Mouse (Mus musculus): Measurements from ENCODE around the gene Ipcef1.

Gene Ipcef1

DNA sequence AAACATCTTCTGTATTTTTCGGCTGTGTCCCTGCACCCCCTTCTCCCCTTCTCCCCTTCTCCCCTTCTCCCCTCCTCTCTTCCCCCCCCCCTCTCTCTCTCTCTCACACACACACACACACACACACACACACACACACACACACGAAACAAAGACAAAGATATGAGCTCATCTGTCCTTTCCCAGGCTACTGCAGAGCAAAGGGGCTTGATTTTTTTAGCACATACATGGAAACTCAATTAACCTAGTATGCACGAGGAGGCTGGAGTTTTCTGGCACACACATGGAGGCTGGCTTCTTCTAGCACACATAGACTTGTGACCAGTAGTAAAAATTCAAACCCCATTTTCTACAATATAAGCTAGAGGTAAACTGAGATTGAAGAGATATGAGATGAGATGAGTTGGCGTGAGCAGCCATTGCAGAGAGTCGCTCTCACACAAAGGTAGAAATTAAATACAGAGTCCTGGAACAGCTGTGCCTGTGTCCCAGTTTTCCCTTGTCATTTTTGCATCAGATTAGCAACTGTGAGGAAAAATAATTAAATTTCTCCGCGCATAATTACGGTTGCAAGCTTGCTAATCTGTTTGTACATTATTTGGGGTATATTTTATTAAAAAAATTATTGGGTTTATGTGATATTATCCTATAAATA, 84.6 kb downstream of the Ipcef1 start:
- DNase-seq (ENCODE audit: low spot score in 2 of 2), result no peak

DNA sequence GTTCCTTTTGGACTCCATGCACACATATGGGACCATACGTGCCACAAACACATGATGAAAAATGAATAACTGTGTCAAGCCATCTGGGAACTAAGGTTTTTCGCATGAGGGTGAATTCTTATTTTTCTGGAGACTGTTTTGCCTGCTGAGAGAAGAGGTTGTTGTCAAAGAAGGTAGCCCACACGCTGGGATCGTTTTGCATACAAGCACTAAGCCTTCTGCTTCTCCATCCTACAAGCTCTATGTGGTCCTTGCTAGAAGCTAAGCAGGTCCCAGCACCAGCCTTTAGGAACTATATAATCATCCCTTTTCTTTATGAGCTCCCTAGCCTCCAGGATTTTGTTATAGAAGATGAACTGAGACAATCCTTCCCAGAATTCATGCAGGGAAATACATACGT, 93.5 kb downstream of the Ipcef1 start:
- DNase-seq (ENCODE audit: low spot score in 2 of 2), result no peak

DNA sequence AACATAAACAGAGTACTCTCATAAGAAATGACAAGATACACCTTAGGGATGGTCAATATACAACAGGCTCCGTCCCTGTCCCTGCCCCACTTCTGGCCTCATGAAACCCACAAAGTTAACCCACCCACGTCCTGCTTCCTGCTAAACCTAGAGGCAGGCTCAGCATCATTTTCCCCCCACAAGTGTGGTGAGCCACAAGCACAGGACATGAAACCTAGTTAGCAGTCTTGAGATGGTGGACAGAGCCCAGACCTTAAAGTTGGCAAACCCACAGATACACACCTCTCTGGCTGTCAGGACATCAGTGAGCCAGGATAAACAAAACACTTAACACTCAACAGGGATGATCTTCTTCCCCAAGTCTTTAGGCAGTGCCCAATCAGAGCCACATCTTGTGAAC, 95.9 kb downstream of the Ipcef1 start:
- DNase-seq (ENCODE audit: low spot score in 2 of 2), result peak in 1 of 2 experiments; percentile 10

DNA sequence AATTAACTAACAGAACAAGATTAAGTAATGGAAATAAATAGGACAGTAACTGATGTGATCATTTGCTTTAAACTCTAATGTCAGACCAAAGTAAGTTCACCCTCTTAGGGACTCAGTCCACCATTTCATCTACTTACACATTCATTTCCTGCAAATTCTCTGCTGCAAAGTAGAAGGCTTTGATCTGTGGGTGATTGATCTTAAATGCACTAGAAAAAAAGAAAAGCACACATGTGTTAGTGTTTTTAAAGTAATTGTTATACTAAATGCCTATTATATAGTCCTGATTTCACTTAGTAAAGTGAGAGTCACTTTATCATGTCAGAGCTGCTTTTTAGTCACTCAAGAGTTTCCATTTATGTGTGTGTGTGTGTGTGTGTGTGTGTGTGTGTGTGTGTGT, 97.7 kb downstream of the Ipcef1 start:
- no peak for DNase-seq (ENCODE audit: low spot score in 2 of 2)

DNA sequence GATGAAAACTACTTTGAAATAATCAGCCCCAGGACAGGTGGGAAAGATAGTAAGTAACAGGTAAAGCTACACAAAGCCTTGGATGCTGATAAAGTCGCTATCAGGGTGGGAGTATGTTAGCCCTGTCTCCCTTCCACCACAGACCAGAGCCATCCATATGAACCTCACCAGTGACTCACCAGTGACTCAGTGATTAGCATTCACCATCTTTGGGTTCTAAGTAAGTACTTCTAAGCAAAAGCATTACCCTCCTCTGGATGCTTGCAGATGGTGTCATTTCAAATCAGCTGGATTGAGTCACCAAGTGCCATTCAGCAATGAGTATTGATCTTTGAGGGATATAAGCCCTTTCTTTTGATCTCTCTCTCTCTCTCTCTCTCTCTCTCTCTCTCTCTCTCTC, 99.2 kb downstream of the Ipcef1 start:
- no peak for DNase-seq (ENCODE audit: low spot score in 2 of 2)

DNA sequence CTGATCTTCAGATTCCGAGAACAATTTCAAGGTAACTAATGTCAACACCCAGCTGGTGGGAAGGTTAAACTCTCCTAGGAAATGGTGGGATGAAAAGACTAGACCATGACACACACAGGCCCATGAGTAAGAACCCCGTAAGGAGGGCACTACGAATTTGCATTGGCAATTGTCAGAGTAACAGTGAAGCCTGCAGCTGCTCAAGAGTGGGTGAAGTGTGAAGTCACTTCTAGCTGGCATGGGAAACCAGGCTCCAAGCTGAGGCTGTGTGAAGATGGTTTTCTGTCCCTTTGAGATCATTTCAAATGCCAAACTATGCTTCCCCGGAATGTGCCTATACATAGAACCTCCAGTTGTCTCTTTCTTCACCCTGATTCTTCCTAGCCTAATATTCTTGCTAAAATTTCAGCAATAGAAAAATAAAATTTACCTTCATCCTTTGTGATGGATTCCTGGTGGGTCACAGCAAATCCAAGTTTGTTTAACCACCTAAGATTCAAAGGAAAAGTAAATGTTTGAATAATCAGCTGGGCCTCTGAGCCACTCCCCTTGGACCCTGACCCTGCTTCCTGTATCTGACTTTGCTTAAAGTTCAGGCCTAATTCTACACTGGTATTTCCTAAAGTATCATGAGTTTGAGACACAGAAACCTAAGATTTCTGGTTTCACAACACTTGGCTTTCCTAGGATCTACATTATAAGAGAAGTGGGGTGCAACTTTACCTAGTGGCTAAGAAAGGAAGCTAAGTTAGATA, 115.4 kb downstream of the Ipcef1 start:
- no peak for DNase-seq (ENCODE audit: low spot score in 2 of 2)

DNA sequence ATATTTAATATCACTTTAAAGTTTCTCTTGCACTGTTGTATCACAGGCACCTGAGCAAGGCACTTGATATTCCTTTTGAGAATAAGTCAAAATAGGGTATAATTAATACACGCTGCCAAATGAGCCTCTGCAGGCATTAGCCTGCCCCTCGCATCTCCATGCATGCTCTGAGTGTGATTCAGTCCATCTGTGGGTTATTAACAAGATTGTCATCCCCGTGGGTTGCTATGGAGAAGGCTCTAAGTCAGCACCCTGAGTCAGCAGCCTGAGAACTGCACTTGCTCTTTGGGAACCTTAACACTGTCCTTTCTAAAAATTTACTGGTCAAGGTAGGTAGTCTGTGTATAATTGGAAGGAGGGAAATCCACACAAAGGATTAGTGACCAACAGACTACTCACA, 117.5 kb downstream of the Ipcef1 start:
- no peak for DNase-seq (ENCODE audit: low spot score in 2 of 2)

DNA sequence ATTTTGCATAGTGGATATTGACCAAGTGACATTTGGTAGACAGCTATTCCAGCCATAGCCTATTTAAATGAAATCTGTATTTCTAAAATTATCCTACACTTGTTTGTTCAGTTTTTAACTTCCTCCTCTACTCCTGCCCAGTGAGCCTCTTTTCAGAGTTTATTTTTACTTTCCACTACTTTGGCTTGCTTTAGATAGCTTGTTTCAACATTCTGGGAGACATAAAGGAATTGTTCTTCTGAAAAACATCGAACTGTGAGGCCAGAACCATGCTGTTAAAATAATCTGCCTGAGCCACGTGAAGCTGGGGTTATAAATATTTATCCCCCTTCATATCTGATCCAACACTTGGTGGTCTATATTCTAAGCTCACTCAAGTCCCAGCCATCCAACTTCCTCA, 121.4 kb downstream of the Ipcef1 start:
- DNase-seq (ENCODE audit: low spot score in 2 of 2), result no peak

DNA sequence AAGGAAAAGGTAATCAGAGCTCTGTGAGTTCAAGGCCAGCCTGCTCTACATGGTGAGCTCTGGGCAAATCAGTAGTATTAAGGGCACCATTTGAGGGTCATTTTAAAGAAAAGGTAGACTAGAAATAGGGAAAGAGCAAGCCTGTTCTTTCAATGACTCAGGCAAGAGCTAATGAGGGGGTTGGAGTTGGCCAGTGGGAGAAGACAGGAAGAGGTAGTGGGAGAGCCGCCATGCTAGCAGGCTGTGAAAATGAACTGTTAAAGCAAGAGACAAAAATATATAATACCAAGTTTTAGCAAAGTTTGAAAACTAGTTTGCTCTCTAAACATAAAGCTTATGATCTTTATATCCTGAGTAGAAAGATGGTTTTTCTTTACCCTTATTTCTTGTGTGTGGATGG, 121.9 kb downstream of the Ipcef1 start:
- no peak for DNase-seq (ENCODE audit: low spot score in 2 of 2)

DNA sequence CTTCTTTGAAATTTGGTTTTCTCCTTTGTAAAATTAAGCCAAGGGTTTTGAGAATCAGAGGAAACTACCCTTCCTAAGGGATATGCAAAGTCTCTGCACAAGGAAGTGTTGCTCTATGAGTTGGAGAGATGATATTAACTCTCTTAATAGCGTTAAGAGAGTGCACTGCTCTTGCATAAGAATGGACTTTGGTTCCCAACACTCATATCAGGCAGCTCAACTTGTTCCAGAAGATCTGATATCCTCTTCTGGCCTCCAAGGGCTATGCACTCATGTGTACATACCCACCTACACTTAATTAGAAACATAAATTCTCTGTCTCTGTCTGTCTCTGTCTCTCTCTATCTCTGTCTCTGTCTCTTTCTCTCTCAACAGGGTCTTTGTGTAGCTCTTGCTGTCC, 123.4 kb downstream of the Ipcef1 start:
- no peak for DNase-seq (ENCODE audit: low spot score in 2 of 2)

DNA sequence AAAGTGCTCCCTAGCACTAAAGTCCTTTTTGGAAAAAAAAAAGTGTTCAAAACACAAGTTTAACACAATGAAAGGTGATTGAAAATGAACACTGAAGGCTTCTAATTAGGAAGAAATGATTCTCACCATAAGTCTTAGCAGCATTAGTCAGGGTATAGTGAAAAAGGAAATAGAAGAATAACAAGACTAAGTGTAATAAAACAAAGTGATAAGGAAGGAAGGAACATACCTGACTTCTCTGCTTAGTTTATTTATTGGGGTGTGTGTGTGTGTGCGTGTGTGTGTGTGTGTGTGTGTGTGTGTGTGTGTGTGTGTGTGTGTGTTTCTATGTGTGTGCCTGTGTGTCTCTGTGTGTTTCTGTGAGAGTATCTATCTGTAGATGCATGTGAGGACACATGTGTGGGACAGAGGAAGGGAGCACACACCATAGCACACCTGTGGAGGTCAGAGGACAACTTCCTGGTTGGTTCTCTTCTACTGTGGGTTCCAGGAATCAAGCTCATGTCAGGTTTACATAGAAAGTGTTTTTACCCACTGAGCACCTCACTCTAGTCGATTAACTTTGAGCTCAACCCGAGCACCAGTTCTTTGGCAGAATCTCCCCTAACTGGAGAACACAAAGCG, 124.6 kb downstream of the Ipcef1 start:
- no peak for DNase-seq (ENCODE audit: low spot score in 2 of 2)

DNA sequence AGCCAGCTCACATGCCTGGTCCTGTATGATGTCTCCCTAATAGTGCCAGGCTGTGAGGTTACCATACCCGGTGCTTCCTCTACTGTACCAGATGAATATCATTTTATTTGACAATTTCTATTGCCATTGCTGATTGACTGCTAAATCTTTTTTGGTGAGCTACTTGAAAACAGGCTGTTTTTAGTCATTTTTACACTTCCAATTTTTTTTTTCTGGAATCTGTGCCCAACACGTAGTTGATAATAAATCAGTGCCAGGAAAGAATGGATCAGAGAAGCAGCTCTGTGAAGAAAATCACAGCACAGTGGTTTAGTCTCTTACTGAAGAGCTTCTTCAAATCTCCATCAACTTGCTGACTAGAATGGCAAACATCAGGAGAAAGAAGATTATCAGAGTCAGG, 125.6 kb downstream of the Ipcef1 start:
- DNase-seq (ENCODE audit: low spot score in 2 of 2), result no peak

DNA sequence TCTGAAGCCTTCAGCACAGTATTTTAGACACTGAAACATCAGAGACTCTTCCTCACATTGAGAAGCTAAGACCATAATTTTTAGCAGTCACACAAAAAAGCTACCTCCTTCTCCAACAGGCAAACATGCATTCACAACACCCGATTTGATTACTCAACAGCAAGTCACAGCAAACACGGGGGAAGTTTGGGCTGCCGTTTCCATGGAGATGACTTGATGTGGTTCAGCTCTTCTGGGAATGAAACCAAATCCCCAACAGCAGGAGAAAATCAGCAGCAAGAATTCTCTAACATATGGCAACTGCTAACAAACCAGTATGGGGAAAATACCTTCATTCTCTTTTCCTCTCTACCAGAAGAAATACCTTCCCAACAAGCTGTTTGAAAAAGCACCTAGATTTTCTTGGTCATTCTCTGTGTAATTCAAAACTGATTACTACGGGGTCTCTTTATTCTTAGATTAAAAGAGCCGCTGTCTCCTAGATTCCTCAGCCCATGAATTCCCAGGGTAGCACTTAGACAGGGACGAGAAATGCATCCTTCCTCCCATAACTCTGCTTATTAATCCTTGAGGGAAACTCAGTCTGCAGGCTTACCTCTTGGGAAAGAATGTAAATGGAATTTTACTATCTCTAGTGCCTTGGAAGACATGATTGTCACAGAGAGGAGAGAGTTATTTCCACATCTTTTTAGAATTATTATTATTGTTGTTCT, 135.6 kb downstream of the Ipcef1 start:
- DNase-seq (ENCODE audit: low spot score in 2 of 2), result no peak

DNA sequence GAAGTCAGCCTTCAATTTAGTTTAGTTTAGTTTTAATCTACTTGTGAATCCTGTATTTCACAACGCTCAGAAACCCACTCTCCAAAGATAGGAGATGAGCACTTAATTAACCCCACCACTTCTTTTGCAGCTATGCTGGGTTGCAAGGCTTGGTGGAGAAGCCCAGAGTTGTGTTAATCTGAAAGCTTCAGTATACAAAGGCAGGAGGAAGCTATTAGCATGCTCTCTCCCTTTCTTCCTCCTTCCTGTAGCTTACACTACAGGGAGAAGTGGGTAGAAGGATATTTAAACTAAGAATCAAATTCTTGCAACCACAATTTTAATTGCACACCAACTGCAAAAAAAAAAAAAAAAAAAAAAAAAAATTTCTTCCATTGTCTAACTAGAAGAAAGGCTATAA, 136.3 kb downstream of the Ipcef1 start:
- no peak for DNase-seq (ENCODE audit: low spot score in 2 of 2)

DNA sequence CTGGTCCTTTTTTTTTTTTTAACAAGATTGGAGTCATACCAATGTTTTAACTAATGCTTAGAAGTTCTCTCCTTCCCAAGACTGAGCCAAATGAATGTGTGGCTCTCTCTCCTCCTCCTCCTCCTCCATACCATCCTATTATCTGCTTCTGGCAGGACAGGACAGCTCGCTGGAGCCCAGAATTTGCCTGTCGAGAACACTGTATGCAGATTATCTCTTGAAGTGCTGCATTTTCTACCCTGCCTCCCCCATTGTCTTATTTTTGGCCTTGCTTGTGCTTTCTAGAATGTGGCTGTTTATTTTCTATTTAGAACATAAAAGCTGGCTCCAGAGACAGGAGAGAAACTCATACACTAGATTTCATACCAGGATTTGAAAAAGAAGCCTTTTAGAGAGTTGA, 142.5 kb downstream of the Ipcef1 start:
- DNase-seq (ENCODE audit: low spot score in 2 of 2), result no peak

DNA sequence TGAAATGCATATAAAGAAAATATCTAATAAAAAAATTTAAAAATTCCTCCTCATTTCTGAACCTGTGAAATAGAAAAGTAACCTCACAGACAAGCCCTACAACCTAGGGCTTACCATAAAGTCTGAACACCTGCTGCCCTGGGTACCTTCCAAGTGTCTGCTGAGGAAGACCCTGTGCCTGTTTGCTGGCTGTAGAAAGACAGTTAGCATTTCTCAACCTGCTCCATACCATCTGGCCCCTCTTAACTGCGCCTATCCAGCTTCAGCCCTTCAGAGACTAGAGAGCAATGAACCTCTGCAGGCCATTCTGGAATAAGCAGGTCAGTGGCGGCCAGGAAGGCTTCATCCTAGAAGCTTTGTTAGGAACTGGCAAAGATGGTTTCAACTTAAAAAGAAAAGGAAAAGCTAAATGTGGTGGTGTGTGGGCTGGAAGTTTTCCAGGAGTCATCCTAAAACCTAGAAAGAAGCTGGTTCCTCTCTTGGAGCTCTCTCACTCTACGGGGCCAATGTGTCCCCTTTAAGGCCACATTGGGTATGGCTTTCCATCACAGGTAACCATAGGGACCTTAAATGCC, 150.4 kb downstream of the Ipcef1 start:
- DNase-seq (ENCODE audit: low spot score in 2 of 2), result no peak

DNA sequence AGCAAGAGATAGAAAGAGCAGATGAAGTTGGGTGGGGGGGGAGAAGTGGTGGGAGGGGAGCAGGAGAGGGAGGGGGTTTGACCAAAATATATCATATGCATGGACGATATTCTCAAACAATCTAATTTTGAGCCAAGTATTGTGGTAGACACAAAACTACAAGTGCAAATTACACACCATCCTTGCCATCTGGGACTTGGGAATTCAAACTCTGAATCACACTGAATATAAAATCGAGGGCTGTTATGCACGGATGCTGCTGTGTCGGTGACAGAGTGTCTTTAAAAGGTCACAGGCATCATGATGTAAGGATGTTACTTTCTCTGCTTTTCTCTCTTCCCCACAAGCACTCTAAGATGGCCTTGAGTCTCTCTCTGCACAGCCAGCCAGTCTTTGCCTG, 152.2 kb downstream of the Ipcef1 start:
- DNase-seq (ENCODE audit: low spot score in 2 of 2), result no peak

DNA sequence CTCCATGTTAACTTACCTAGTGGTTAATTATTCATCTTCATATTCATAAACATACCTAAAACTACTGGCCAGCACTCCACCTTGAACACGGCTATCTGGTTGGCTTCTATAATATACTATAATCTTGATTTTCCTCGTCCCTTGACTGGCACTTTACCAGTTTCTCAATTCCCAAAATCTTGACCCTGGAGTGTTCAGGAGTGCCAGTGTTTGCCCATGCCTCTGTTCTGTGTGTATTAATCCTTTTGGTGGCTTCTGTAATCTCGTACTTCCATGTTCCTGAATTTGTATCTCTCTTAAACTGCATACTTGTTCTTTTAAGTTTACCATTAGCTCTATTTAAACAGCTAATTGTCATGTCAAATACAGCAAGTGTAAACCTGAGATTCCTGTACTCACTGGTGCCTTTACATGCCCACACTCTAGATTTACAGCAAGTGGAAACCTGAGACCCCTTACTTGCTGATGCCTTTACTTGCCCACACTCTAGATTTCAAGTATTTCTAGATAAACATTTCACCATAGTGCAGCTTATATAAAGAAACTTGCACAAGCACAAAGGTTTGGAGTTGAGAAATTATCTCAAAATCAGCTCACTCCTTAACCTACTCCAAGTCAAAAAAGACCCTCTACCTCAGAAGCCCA, 155.5 kb downstream of the Ipcef1 start:
- DNase-seq (ENCODE audit: low spot score in 2 of 2), result no peak

DNA sequence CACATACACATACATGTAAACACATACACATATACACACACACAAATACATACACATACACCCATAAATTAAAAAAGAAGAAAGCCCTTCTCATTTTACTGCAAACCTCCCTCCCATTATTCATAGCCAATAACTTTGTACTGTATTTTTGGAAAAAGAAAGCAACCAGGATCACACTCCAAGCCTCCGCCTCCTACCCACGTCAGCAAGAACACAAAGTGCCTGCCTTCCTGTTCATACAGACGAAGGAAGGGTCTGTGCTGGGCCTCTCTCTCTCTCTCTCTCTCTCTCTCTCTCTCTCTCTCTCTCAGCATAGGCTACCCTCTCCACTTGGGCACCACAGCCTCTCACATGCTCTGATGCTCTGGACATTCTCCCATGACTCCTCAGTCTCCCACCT, 156.5 kb downstream of the Ipcef1 start:
- no peak for DNase-seq (ENCODE audit: low spot score in 2 of 2)

DNA sequence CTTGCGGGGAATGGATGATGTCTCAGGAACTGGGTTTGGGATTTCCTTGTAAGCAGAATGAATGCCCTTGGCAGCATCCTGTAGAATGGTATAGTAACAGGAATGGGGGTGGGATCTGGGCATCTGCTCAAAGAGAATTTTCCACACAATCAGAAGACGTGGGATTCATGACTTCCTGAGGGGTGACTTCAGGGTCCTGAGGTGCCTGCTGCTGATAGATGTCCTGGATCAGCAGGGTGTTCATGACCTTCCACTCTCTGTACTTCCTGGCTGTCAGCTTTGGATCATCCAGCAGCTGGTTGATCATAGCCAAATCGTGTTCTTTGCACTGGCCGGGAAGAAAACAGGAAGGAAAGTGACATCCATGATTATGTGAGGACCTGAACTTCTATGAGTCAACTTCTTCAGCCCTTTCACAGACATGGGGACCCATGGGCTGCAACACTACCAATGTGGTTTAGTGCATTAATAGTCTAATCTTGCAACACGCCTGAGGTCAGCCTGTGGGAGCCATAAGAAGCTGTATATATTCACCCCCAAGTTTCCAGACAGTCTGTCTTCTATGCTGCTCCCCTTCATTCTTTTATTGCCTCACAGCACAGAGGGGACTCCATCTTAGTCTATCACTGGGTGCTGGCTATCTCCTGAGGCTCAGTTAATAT, 161.8 kb downstream of the Ipcef1 start:
- no peak for DNase-seq (ENCODE audit: low spot score in 2 of 2)

DNA sequence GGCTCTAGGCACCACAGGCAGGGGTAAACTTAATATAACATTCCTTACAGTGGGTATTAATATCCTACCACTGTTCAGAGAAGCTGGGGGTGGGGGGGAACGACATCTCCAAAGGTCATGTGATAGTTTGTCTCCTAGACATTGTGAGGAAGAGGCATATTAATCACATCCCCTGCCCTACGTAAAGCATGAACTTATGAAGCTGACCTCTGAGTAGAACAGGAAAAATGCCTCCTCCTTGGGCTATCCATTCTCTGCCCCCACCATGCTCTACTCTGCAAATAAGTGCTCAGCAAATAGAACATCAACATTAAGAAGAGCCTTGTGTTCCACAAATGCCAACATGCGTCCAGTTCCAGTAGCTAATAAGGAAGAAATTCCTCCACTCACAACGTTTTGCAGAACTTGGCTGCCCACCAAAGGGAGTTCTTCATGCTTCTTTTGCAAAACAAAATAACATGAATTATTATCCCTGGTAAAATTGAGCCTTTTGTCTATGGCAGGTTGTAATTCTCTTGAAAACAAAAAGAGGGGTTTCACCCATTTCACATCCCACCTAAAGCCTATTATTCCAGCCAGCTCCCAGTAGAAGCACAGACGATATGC, 162.5 kb downstream of the Ipcef1 start:
- DNase-seq (ENCODE audit: low spot score in 2 of 2), result no peak
